Mouse (Mus musculus) spleen, embryonic (tissue): ENCODE measurements around the gene Tmem52b.

ENCODE experiments used
- CTCF ChIA-PET: fragments of 350-600 bp; sonication (Branson Sonifier 250); formaldehyde crosslinking; loops from one replicate; lab custom pipeline; 2022; lab: Charles Lee

Gene Tmem52b

GRCm38 (mm10) chr6:129530261-129530660 lies 17.9 kb downstream of the Tmem52b start:
- CTCF ChIA-PET, result interaction anchor here (0.5 kb wide), 1 partner anchor 12 kb away, joined by 5 read pairs; no protein-coding TSS in a partner anchor

DNA sequence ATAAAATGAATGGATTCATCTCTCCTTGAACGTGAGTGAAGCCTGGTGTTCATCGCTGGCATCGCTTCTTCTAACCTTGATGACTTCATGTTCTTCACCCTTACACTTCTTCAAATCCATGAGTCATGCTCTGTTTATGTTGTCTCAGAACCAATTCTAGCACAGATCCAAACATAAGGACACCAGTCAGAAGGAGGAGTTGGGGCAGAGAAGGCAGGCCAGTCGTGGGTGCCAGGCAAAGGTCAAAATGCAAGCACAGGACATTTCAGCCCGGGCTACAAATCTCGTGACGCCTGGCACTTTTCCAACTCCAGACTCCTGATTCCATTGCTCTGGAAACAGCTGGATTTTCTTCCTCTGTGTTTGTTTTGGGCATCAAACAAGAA lies 20.2 kb downstream of the Tmem52b start:
- CTCF ChIA-PET, result interaction anchor here (1.5 kb wide), 1 partner anchor 9 kb away, joined by 5 read pairs; no protein-coding TSS in a partner anchor

DNA sequence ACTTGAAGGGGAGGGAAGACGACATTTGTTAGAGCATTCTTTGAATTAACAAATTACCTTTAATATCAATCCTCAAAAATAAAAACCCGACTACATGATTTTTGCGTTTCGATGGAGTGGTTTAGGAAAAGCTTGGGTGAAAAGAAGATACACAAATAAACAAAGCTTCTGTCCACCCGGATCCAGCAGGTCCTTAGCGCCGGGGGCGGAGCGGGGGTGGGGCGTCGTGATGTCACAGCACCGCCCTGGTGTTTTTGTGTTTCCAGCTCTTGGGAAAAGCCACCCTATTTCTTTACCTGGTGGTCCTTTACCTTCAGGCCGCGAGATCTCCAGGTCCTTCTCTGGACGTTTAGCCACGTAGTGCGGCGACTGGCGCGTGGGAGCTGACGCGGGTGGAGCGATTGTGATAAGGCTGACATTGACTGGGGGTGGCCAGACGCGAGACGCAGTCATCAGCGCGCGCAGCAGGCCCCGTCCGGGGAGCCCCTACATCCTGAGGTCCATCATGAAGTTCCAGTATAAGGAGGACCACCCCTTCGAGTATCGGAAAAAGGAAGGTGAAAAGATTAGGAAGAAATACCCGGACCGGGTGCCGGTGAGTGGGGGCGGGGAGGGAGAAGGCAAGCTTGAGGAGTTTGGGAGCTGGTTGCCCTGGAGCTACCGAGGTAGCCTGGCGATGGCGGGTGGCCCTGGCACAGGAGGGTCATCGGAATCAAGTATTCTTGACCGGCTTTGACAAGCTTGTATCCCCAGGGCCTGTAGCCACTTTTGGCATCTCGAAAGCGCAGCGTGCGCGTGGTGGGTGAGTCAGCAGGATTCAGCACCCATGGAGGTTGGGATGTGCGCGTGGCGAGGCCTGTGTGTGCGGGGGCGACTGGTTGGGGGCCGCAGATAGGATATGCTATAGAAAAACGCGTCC lies 20.8 kb downstream of the Tmem52b start, which contains the start of gene Gabarapl1:
Gabarapl1 (plus strand) TSS at position 219 of the 919 bp plus-strand sequence.
- CTCF ChIA-PET, result interaction anchor here (1.5 kb wide), 1 partner anchor 10 kb away, joined by 5 read pairs; no protein-coding TSS in a partner anchor

DNA sequence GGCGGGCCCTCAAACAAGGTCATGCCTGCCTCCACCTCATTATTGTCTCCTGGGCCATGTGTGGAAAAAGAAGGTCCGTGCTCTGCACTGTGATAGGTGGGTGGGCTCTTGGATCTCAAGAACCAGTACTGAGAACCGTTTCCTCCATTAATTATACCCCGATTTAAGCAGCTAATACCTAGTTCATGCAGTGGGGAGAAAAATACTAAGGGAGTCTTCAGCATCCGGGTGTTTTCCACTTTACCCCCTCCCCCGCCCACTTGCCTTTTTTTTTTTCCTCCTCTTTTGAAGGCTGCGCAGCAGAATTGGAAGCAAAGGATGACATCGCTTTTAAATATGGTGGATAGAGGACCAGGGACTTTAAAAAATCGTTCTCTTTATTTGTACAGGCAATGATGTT lies 21.7 kb downstream of the Tmem52b start:
- CTCF ChIA-PET, result interaction anchor here (0.6 kb wide), 1 partner anchor 153 kb away, joined by 3 read pairs; no protein-coding TSS in a partner anchor

DNA sequence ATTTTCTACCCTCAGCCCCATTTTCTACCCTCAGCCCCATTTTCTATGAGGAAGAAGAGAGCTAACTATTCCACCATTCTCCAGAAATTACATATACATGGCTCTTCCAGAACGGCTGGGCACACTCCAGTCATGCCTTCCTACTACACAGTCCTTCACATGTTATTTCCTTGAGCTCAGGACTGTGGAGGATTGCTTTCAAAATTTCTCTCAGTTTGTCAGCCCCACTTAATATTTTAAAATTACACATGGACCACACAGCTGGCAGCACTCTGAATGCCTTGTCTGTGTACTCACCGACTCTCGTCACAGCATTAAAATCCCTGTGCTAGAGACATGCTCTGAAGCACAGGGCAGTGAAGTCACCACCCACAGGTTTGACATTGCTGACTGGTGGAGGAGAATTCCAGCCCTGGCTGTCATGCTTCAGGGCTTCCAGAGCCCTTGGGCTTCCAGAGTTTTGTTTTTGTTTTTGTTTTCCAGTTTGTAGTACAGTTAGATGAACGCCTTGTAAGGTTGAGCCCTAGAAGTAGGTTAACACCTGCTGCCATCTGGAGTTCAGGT lies 22.4 kb downstream of the Tmem52b start:
- CTCF ChIA-PET, result no interaction called here

- CTCF ChIA-PET, result no interaction called here
Observed at GRCm38 (mm10) chr6:129535723-129536122, 23.4 kb downstream of the Tmem52b start.

- CTCF ChIA-PET, result no interaction called here
Observed at GRCm38 (mm10) chr6:129538555-129538954, 26.2 kb downstream of the Tmem52b start.

DNA sequence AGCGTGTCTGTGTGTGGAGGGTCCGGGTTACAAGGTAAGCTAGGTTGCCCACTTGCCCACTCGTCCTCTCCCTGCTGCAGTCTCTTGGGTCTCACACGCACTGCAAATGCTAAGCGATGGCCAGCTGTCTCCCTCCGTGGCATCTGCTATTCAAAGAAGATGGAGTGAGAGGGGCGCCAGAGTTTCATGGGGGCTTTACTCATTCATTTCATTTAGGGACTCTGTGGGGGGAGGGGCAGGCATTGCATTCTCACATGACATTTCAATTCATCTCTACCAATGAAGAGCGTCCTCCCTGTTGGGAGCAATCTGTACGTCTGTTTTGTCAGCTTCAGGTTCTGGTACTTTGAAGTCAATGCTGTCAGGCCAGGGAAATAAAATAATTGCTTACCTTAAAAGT lies 29.6 kb downstream of the Tmem52b start:
- CTCF ChIA-PET, result no interaction called here

- CTCF ChIA-PET, result no interaction called here
Observed at GRCm38 (mm10) chr6:129542540-129542939, 30.2 kb downstream of the Tmem52b start.

GRCm38 (mm10) chr6:129543709-129544606 lies 31.6 kb downstream of the Tmem52b start:
- CTCF ChIA-PET, result no interaction called here

- CTCF ChIA-PET, result no interaction called here
Observed at GRCm38 (mm10) chr6:129547277-129547676, 34.9 kb downstream of the Tmem52b start.

GRCm38 (mm10) chr6:129548009-129548408 lies 35.7 kb downstream of the Tmem52b start:
- CTCF ChIA-PET, result interaction anchor here (0.7 kb wide), 1 partner anchor 961 kb away, joined by 5 read pairs; no protein-coding TSS in a partner anchor

GRCm38 (mm10) chr6:129557298-129558023 lies 45.1 kb downstream of the Tmem52b start:
- CTCF ChIA-PET, result interaction anchor here (0.6 kb wide), 1 partner anchor 13 kb away, joined by 6 read pairs; no protein-coding TSS in a partner anchor

- CTCF ChIA-PET, result interaction anchor here (1.0 kb wide), 1 partner anchor 167 kb away, joined by 15 read pairs; no protein-coding TSS in a partner anchor
Observed at GRCm38 (mm10) chr6:129558946-129559640, 46.7 kb downstream of the Tmem52b start.

- CTCF ChIA-PET, result no interaction called here
Observed at GRCm38 (mm10) chr6:129559641-129560027, 47.3 kb downstream of the Tmem52b start.

- CTCF ChIA-PET, result no interaction called here
Observed at GRCm38 (mm10) chr6:129565257-129565656, 52.9 kb downstream of the Tmem52b start.
